Mouse (Mus musculus): ENCODE measurements around the gene Wdr48.

- TF ChIP-seq CTCF (IDR thresholded peaks at IDR 0.05; ENCODE audit: low read depth, low read length) (no peak), POLR2A (IDR thresholded peaks at IDR 0.05; ENCODE audit: borderline replicate concordance, low read depth, low read length) (no peak)
These were observed 4.8 kb downstream of the Wdr48 start for GRCm38 (mm10) chr9:119899446-119899845.
